Mouse (Mus musculus) neural tube, embryonic 12.5 days (tissue): ENCODE results near the gene Mid1. TPM values are rescaled to one million over a fixed set of nuclear protein-coding genes. Genes with fewer than 3 reads are reported as not detected.

Experiments used
- ATAC-seq: fragments of 200-750 bp; cut with Nextera tagmentation; 2 replicates; pipeline ENCODE4 v1.8.0; 2017; ENCODE audit warnings: low read depth, mild to moderate bottlenecking, moderate TSS enrichment, moderate library complexity; ENCODE audit not compliant: low FRiP score
- H3K27ac ChIP-seq: fragments of 300-500 bp; sonication (generic); 2 replicates; pipeline ENCODE4 v1.5.1; 2016
- H3K27me3 ChIP-seq: fragments of 300-500 bp; sonication (generic); replicated peaks from 2 replicates; pipeline ENCODE4 v1.6.1; 2016; ENCODE audit warnings: mild to moderate bottlenecking
- H3K36me3 ChIP-seq: fragments of 300-500 bp; sonication (generic); 2 replicates; pipeline ENCODE4 v1.6.1; 2016; ENCODE audit warnings: mild to moderate bottlenecking
- H3K4me1 ChIP-seq: fragments of 300-500 bp; sonication (generic); 2 replicates; pipeline ENCODE4 v1.6.1; 2016
- H3K4me2 ChIP-seq: fragments of 300-500 bp; sonication (generic); replicated peaks from 2 replicates; pipeline ENCODE4 v1.6.1; 2016; ENCODE audit warnings: mild to moderate bottlenecking
- H3K4me3 ChIP-seq: fragments of 300-500 bp; sonication (generic); 2 replicates; pipeline ENCODE4 v1.5.1; 2016
- H3K9ac ChIP-seq: fragments of 300-500 bp; sonication (generic); 2 replicates; pipeline ENCODE4 v1.6.1; 2016; ENCODE audit warnings: mild to moderate bottlenecking
- H3K9me3 ChIP-seq: fragments of 300-500 bp; sonication (generic); 2 replicates; pipeline ENCODE4 v1.6.1; 2016; ENCODE audit warnings: mild to moderate bottlenecking
- WGBS: fragments of 180-500 bp; shearing (Covaris S2); methylation state at CpG from one replicate; pipeline ENCODE4 v1.1.7; 2016; 5-methylcytosine and 5-hydroxymethylcytosine counted together
- polyA plus RNA-seq: library from polyadenylated mRNA; unstranded; fragments of >200 nt; fragmentation: Nextera tagmentation; extraction: Ambion mirVana; gene quantifications from 2 replicates; pipeline ENCODE4 v1.2.1, GENCODE M21; 2016

The Mid1 gene
- polyA plus RNA-seq, 1 experiment from 2014 or later, result 6.4 TPM

DNA sequence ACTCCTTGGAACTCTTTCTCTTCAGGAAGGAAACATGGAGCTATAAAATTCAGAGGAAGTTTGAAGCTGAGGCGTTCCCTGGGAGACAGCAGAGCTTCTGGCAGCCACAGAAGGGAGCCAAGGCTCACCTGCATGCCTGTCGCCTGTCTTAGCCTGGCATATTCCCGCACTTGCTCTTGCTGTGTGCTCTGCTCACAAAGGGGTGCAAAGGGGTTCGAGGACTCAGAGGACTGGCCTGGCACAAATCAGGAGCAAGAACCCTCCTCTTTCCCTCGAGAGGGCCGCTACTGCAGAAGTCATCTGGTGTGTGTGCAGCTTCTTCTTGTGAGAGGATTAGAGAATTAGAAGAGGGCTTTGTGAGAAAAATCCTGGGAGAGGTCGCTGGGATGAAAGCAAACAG lies 142.7 kb downstream of the Mid1 start:
- ATAC-seq, result no peak
- Histone ChIP-seq H3K27me3 (0 out of 2 replicates have a peak, but pooled peaks cover 2% of the 10 kb centered on the region), H3K9ac (no peak overlapping the region), H3K4me3 (peak overlapping the region; percentile 0; the same call in 1 of the 2 replicates), H3K4me1 (no peaks in the 10 kb centered on the region), H3K27ac (no peak overlapping the region), H3K36me3 (no peaks in the 10 kb centered on the region), H3K9me3 (no peaks in the 10 kb centered on the region), H3K4me2 (peak overlapping the region; percentile 47)
- 22% methylated on average over 7 of the region's 7 CpGs for WGBS

DNA sequence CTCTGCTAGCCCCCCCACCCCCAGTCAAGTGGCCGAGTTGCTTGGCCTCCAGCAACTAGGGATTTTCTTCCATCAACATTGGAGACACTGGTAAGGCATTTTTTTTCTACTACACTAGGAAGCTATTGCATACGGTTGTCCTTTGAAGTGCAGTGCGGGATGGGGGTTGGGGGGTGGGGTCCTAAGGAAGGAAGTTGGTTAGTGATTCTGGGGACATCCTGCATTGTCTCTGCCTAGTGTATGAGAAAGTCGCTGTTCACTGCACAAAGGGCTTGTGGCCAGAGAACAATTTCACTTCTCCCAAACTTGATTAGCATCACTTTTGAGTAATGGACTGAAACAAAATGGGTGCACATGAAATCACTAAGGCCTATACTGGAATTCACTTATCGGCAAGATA lies 143.1 kb downstream of the Mid1 start:
- WGBS, result 31% methylated on average over 5 of the region's 5 CpGs
- Histone ChIP-seq H3K9ac (no peak overlapping the region), H3K36me3 (no peaks in the 10 kb centered on the region), H3K4me2 (peak overlapping the region; percentile 47), H3K4me1 (no peaks in the 10 kb centered on the region), H3K4me3 (peak overlapping the region; percentile 0; the same call in 1 of the 2 replicates), H3K27ac (no peak overlapping the region), H3K9me3 (no peaks in the 10 kb centered on the region), H3K27me3 (0 out of 2 replicates have a peak, but pooled peaks cover 2% of the 10 kb centered on the region)
- no peak for ATAC-seq

DNA sequence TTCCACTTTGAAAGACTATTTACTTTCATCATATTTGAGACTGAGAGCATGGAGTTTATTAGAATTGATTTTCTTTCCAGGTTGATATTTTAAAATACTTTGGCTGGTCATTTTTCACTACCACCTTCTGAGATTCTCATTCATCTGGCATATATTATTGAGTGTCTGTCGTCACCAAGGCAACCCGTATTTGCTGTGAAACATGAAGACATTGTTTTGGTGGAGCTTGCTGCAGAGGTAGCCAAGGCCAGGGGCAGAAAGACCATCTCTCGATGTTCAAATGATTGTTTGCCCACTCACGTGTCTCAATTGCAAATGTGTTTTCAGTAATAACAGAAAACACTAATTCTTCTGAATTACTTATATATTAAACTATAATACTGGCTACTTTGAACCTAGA lies 145.1 kb downstream of the Mid1 start:
- no peak overlapping the region for H3K4me2 ChIP-seq
- no peaks in the 10 kb centered on the region for H3K4me1 ChIP-seq
- no peak overlapping the region for H3K27ac ChIP-seq
- no peak for ATAC-seq
- no peaks in the 10 kb centered on the region for H3K9me3 ChIP-seq
- no peaks in the 10 kb centered on the region for H3K36me3 ChIP-seq
- no peak overlapping the region for H3K9ac ChIP-seq
- H3K27me3 ChIP-seq, result 0 out of 2 replicates have a peak, but pooled peaks cover 2% of the 10 kb centered on the region
- no peak overlapping the region for H3K4me3 ChIP-seq
- WGBS, result 28% methylated on average over 4 of the region's 4 CpGs

DNA sequence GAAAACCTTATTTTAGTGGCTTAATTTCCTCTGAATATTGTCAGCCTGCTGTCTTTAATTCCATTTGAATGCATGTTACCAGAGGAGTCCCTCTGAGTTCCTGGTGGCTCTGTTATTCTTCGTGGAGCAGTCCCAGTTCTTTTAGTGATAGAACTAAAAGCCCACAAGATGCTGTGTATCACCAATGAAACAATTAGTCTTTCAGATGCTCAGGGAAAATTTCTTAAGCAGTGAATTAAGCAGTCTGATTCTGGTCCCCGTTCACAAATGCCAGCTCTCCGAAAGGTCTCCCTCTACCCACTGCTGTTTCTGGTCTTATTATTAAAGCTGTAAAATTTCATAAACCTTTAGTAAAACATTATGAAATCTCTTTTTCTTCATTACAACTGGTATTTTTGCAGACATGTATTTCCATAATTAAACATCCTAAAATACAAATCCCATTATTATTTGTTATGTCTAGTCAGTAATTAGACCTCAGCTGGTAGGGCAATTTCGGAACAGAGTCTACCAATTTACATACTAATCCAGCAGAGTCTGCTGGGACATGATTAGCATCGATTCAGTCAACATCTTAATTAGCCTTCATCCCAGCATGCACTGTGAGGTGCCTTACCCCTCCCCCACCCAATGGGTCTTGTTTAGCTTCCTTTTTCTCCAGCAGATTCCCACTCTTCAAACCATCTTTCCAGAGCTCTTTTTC lies 153.1 kb downstream of the Mid1 start:
- Histone ChIP-seq H3K9ac (no peak overlapping the region), H3K4me2 (no peak overlapping the region), H3K4me3 (no peak overlapping the region), H3K36me3 (no peaks in the 10 kb centered on the region), H3K27ac (no peak overlapping the region), H3K4me1 (no peaks in the 10 kb centered on the region), H3K9me3 (no peaks in the 10 kb centered on the region), H3K27me3 (no peaks in the 10 kb centered on the region)
- ATAC-seq, result peak; percentile 61; the same call in 1 of the 2 replicates
- WGBS, result 47% methylated on average over 5 of the region's 5 CpGs

DNA sequence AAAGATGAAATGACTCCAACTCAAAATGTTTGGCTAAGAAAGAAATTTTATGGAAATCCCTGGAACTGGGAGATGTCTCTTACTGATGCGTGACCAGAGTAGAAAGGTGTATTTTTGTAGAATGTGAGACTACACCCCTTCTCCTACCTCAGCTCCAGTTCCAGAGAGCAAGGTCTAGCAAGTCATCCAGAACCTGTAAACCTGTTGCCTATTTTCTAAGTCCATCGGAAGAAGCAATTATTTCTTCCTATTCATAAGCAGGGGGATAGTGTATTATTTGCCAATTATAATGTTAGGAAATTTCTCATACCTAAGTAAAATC lies 153.6 kb downstream of the Mid1 start:
- Histone ChIP-seq H3K9ac (no peak overlapping the region), H3K4me2 (no peak overlapping the region), H3K9me3 (no peaks in the 10 kb centered on the region), H3K27me3 (no peaks in the 10 kb centered on the region), H3K4me3 (no peak overlapping the region), H3K4me1 (no peaks in the 10 kb centered on the region), H3K36me3 (no peaks in the 10 kb centered on the region), H3K27ac (no peak overlapping the region)
- ATAC-seq, result no peak
- 81% methylated on average over 2 of the region's 2 CpGs for WGBS

DNA sequence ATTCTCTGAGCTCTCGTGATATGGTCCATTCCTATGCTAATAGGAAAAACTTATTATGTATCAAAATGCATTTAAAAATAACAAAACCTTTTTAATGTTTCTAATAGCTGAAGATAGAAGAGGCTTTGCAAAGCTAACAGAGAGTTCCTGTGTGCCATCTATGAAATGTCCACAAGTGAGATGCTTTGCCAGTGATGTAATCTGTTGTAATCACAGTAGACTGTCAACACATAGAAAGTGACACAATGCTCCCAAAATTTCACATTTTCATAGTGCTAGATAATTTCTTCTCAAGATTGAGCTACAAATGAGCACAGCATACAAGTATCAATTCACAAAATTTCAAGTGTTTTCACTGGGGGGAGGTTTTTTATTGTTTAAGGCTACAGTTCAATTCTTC lies 158.3 kb downstream of the Mid1 start:
- Histone ChIP-seq H3K36me3 (no peaks in the 10 kb centered on the region), H3K9ac (no peak overlapping the region), H3K4me2 (no peak overlapping the region), H3K27me3 (0 out of 2 replicates have a peak, but pooled peaks cover 3% of the 10 kb centered on the region), H3K27ac (no peak overlapping the region), H3K4me1 (no peaks in the 10 kb centered on the region; the same call in 1 of the 2 replicates), H3K9me3 (no peaks in the 10 kb centered on the region), H3K4me3 (no peak overlapping the region)
- WGBS, result 67% methylated on average over 1 of the region's 1 CpGs
- ATAC-seq, result no peak

DNA sequence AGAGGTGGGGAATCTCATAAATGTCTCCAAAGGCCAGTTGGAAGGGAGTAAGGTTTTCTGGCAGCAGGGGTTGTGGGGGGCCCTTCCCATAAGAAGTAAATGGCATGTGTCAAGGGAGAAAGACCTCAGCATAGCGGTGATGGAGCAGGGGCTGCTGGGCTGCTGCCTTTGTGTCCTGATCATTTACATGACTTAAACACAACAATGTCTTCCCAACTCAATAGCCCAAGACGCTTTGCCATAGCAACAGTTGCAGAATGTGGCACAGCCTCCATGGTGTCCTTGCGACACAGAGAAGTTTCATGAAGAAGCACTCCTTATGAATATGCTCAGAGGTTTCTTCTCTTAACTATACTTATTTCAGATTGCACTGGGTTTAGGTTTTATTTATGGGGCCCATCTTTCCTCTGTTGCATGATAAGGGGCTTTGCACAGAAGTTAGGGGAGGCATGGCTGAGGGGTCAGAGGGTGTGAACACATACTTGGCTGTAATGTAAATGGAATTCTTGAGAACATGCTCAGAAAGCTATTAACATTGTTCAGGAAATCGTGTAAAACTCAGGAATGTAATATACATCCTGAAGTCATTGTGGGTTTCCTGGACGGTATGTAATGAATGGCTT lies 159.3 kb downstream of the Mid1 start:
- Histone ChIP-seq H3K9me3 (no peaks in the 10 kb centered on the region), H3K27me3 (0 out of 2 replicates have a peak, but pooled peaks cover 3% of the 10 kb centered on the region), H3K36me3 (no peaks in the 10 kb centered on the region), H3K9ac (no peak overlapping the region), H3K4me1 (no peaks in the 10 kb centered on the region; the same call in 1 of the 2 replicates), H3K4me2 (no peak overlapping the region), H3K27ac (no peak overlapping the region), H3K4me3 (no peak overlapping the region)
- peak; percentile 70; the same call in 1 of the 2 replicates for ATAC-seq
- WGBS, result 21% methylated on average over 5 of the region's 5 CpGs

DNA sequence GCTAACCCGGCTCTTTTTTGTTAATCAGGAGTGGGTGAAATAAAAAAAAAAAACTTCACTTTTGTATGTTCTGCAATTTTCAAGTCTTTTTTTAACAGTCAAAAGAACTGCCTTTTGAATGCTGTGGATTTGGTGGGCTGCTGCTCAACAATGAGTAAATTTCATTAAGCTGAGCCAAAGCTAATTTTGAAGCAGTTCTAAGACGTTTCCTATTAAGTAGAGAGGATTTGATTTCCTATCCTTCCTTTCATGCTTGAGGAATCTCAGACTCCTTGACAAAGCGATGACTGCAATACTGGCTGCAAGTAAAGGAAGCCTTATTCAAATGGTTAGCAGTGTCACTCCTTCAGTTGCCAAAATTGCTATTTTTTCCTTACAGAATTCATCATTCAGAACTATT lies 161.2 kb downstream of the Mid1 start:
- H3K36me3 ChIP-seq, result no peaks in the 10 kb centered on the region
- H3K27ac ChIP-seq, result no peak overlapping the region
- 48% methylated on average over 3 of the region's 3 CpGs for WGBS
- ATAC-seq, result no peak
- no peak overlapping the region for H3K4me3 ChIP-seq
- no peaks in the 10 kb centered on the region for H3K9me3 ChIP-seq
- H3K4me2 ChIP-seq, result no peak overlapping the region
- no peaks in the 10 kb centered on the region; the same call in 1 of the 2 replicates for H3K4me1 ChIP-seq
- H3K9ac ChIP-seq, result no peak overlapping the region
- H3K27me3 ChIP-seq, result 0 out of 2 replicates have a peak, but pooled peaks cover 3% of the 10 kb centered on the region

DNA sequence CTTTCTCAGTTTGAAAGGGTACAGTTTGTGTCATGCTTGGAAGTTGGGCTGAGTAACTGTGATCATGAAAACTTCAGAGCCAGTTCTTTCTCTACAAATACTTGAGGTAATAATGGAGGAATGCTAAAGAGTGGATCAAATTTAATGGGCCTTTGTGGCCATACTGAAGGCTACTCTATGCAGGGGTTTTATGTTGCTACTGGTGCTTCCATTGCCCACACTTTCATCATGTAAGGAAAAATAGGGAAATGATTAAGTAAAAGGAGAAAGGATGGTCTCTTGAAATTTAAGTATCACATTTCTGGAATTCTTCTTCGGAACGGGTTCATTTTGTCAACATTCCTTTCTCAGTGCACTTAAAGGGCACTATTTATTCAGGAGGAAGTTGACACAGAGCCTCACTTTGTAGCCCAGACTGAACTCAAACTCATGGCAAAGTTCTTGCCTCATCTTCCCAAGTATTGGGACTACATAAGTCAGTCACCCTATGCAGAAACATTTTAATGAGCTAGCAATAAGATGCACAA lies 176.3 kb downstream of the Mid1 start:
- Histone ChIP-seq H3K4me3 (no peak overlapping the region), H3K4me1 (no peaks in the 10 kb centered on the region), H3K9ac (no peak overlapping the region), H3K9me3 (no peaks in the 10 kb centered on the region), H3K4me2 (no peak overlapping the region), H3K36me3 (no peaks in the 10 kb centered on the region), H3K27ac (no peak overlapping the region), H3K27me3 (no peaks in the 10 kb centered on the region; the same call in 1 of the 2 replicates)
- ATAC-seq, result no peak
- 68% methylated on average over 2 of the region's 2 CpGs for WGBS

DNA sequence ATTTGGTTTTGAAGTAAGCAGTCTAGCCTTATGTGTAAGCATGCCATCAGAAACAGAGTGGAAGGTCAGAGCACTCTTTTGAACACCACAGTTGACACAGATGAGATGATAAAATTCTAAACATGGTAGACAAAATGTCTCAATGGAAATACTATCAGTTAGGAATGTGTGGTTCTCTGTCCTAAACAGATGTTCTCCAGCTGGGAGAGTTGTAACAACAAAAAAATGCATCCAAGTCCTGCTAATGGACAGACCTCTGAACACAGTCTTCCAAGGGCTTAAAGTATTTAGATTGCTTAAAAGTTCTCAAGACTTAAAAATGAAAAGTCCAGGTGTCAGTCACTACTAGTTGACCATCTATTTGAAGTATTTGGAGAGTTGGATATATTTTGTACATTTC lies 177.4 kb downstream of the Mid1 start:
- Histone ChIP-seq H3K27ac (no peak overlapping the region), H3K9ac (no peak overlapping the region), H3K27me3 (no peaks in the 10 kb centered on the region; the same call in 1 of the 2 replicates), H3K4me3 (no peak overlapping the region), H3K9me3 (no peaks in the 10 kb centered on the region), H3K4me2 (no peak overlapping the region), H3K36me3 (no peaks in the 10 kb centered on the region), H3K4me1 (no peaks in the 10 kb centered on the region)
- no peak for ATAC-seq

DNA sequence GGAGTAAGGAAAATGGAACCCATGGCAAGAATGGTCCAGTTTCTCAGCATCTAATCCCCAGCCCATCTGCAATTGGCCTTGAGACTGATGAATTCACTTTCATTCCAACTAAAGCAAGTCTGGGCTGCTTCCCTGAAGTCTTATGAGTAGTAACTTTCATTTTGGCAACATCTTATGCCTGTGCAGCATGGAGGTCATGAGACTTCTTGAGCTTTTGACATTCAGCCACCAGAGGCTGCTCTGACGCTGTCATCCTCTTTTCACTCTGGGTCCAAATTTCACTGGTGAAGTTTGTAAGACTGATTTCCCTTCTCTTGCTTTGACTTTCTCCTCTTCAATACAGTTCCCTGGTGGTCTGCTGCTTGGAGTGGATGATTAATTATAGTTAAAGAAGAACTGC lies 177.8 kb downstream of the Mid1 start:
- WGBS, result 44% methylated on average over 1 of the region's 1 CpGs
- ATAC-seq, result no peak
- Histone ChIP-seq H3K36me3 (no peaks in the 10 kb centered on the region), H3K9ac (no peak overlapping the region), H3K4me3 (no peak overlapping the region), H3K4me2 (no peak overlapping the region), H3K9me3 (no peaks in the 10 kb centered on the region), H3K27ac (no peak overlapping the region), H3K4me1 (no peaks in the 10 kb centered on the region), H3K27me3 (no peaks in the 10 kb centered on the region; the same call in 1 of the 2 replicates)

DNA sequence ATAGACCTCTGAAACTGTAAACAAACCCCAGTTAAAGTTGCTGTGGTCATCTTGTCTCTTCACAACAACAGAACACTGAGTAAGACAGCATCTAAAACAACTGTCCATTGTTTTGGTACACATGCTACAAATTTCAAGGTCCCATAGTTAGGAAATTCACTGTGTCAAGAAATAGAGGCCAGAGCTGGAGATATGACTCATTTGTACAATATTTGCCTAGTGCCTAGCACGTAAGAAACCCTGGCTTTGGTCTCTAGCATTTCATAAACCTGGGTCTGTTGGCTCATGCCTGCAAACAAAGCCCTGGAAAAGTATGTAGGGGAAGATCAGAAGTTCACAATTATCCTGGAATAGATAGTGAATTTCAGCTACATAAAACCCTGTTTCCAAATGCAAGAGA lies 178.8 kb downstream of the Mid1 start:
- 70% methylated on average over 1 of the region's 1 CpGs for WGBS
- H3K9me3 ChIP-seq, result no peaks in the 10 kb centered on the region
- H3K9ac ChIP-seq, result no peak overlapping the region
- H3K4me2 ChIP-seq, result no peak overlapping the region
- no peaks in the 10 kb centered on the region for H3K36me3 ChIP-seq
- no peaks in the 10 kb centered on the region for H3K4me1 ChIP-seq
- H3K27ac ChIP-seq, result no peak overlapping the region
- H3K4me3 ChIP-seq, result no peak overlapping the region
- no peaks in the 10 kb centered on the region; the same call in 1 of the 2 replicates for H3K27me3 ChIP-seq
- no peak for ATAC-seq
